Mouse (Mus musculus): ENCODE data around the gene Olfr304.
"Not testable (repeated sequence)": the region's sequence is repeated elsewhere in the genome, so short reads cannot be mapped to it uniquely, and the experiment has no call there.

Gene Olfr304

GRCm38 (mm10) chr7:86386558-86386957 is at the start of gene Olfr304:
Gene Olfr304 (minus strand): TSS chr7:86386658.
- DNase-seq (ENCODE audit: low spot score in 2 of 2): no peak

DNA sequence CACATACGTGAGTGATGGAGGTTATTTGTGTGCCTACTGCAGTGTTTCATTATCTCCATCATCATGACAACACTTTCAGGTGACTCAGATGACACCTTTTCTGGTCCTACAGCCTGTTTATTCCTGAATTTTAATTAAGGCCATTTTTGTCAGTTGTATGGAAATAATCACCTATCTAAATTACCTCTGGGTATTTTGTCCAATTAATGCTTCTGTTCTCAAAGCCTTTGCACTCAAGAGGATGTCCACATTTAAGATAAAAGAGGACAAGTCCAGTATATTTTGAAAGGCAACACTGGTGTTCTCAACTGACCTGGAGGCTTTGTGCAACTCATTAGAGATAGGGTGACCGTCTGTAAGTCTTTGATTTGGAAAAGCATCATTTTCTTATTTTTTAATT is 17.1 kb upstream of the Olfr304 start, which contains the start of gene Olfr301:
TSS of gene Olfr301 (plus strand) at position 301 of the 400 bp plus-strand sequence.
- DNase-seq (ENCODE audit: low spot score in 2 of 2): no peak

- DNase-seq (ENCODE audit: low spot score in 2 of 2): no peak
Observed at GRCm38 (mm10) chr7:86397689-86398088, 11.2 kb upstream of the Olfr304 start, which contains the start of gene Olfr303. Gene Olfr303 (minus strand): TSS chr7:86397789.

GRCm38 (mm10) chr7:86385769-86386168 is 689 bp downstream of the Olfr304 start:
- no peak for DNase-seq (ENCODE audit: low spot score in 2 of 2)

- no peak for DNase-seq (ENCODE audit: low spot score in 2 of 2)
Observed at GRCm38 (mm10) chr7:86366828-86367227, 19.6 kb downstream of the Olfr304 start, which contains the start of gene Olfr305. Gene Olfr305 (minus strand): TSS chr7:86366928.

DNA sequence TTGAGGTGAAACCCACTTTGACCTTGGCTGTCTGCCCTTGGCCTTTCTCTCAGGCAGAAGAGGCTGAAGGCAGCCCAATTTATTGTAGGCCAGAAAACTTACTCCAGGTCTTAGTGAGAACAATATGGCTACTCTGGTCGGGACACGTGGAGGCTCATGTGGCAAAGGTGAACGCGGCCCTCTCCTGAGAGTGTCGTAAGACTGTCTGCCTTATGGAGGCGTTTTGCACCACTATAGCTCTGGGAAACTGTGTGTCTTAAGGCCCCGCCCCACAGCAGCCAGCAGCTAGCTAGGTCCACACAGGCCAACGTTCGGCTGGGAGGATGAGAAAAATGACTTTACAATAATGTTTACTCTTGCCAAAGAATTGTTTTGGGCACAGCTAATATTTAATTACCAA is 40.2 kb downstream of the Olfr304 start:
- DNase-seq (ENCODE audit: low spot score in 2 of 2): not testable (repeated sequence)

- DNase-seq (ENCODE audit: low spot score in 2 of 2): no peak
Observed at GRCm38 (mm10) chr7:86344253-86344652, 42.2 kb downstream of the Olfr304 start.

GRCm38 (mm10) chr7:86342881-86343565 is 43.4 kb downstream of the Olfr304 start:
- DNase-seq (ENCODE audit: low spot score in 2 of 2): no peak

GRCm38 (mm10) chr7:86337486-86337885 is 49.0 kb downstream of the Olfr304 start, which contains the start of gene Olfr307:
Gene Olfr307 (minus strand): TSS chr7:86337586.
- DNase-seq (ENCODE audit: low spot score in 2 of 2): no peak

Data from spleen, postnatal 36 days (tissue).